Mouse (Mus musculus): ENCODE results near the gene Ears2.
A peak's percentile ranks its signal among the peaks of the same experiment; 100 is the strongest.
"Not testable (repeated sequence)": the region's sequence is repeated elsewhere in the genome, so short reads cannot be mapped to it uniquely, and the experiment has no call there.

Ears2 gene

DNA sequence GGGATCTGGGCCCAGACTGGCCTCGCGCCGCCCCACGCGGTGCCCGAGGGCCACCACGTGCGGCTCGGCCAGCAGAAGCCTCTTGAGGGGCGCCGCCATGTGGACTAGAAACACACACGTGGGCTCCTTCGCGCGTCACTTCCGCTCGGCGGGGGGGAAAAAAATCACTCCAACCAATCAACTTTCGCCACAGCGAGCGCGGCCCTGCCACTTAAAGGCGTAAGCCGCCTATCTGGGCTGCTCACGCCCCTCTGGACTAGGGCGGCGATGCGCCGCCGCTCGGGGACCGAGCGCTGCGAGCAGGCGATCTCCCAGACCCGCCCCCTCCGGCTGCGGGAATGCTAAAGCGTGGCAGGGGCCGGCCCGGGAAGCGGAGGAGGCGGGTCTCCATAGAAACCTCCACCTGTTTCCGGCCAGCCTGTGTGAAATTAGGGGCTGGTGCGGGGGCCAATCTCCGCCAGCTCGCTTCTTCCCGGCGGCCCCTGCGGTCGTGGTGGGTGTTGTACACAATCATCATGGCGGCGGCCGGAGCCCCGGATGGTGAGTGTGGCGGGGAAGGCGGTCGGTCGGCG lies at the start of gene Ears2, which contains the start of gene Ubfd1:
Ears2 (minus strand) TSS at position 319 of the 572 bp plus-strand sequence.
Ubfd1 (plus strand) TSS at position 231 of the 572 bp plus-strand sequence.
- DNase-seq: peak; percentile 98 to 100

DNA sequence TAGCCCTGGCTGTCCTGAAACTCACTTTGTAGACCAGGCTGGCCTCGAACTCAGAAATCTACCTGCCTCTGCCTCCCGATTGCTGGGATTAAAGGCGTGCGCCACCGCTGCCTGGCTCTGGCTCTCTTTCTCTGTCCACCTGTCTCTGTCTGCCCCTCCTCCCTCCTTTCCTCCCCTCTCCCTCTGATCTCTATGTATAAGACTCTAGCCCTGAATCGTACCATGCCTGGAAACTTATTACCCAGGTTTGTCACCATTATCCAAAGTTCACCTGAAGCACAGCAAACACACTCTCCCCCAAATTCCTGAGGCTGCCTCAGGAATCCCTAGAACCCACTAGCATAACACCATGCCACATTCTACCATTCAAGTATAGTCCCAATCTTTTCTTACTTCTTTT lies 41.1 kb upstream of the Ears2 start:
- no peak for DNase-seq

DNA sequence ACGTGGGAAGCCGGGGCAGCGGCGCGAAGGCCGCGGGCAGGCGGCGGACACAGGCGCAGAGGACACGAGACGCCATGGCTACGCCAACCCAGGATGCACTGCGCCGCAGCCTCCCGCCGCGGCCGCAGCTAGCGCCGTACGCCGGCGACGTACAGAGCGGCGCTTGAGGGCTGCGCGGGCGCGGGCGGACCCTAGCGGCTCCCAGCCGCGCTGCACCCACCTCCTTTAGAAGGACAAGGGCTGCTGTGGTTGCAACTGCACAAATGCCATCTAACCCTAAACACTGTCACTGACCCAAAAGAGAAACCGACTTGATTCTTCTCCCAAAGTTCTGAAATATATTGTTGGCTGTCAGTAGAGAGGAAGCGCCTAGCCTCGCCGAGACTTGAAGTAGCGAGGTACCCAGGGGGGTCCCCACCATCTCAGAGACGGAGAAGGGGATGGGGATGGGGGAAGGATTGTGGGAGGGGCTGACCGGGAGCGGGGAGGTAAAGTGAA lies 34.7 kb upstream of the Ears2 start, which contains the start of gene Ndufab1:
Ndufab1 (minus strand) TSS at position 140 of the 498 bp plus-strand sequence.
- DNase-seq: peak; percentile 95 to 96

DNA sequence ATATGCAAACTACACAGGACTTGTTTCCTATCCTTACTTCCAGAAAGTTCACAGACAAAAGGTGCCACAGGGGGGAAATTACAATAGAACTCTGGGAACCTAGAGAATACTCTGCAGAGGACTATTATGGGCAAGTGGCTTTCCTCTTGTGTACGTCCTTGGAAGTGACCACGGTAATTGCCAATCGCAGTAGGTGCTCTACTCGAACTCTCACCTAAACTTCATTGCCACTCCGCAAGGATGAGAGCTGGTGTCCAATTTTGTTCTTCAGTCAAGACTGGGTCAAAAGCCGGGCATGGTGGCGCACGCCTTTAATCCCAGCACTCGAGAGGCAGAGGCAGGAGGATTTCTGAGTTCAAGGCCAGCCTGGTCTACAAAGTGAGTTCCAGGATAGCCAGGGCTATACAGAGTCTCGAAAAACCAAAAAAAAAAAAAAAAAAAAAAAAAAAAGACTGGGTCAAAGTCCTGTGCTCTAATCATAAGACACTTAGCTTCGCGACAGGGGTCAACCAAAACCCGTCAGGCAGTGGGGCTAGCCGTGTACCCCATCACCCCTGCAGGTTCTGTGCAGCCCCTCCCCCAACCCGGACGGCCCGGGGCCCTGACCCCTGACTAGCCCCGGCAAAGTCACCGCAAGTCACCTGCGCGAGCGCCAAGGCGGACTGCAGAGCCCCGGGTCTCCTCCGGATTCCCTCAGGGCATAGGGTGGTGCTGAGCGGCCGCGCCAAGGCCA lies 34.1 kb upstream of the Ears2 start:
- DNase-seq: not testable (repeated sequence)

DNA sequence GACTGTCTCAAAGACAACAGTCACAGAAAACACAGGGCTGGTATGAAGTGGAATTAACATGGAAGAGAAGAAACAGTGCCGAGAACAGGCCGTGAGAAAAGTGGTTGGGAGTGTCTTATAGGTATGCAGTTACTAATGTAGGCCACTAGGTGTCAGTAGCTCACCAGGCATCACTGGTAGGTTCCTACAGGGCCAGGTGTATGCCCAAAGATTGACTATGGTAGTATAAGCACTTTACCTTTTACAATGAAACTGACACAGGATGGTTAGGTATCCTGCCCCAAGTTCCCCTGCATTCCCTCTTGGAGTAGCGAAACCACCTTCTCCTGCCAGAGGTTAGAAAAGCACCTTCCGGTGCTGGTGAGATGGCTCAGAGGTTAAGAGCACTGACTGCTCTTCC lies 32.2 kb upstream of the Ears2 start:
- peak; percentile 39 to 62 for DNase-seq

DNA sequence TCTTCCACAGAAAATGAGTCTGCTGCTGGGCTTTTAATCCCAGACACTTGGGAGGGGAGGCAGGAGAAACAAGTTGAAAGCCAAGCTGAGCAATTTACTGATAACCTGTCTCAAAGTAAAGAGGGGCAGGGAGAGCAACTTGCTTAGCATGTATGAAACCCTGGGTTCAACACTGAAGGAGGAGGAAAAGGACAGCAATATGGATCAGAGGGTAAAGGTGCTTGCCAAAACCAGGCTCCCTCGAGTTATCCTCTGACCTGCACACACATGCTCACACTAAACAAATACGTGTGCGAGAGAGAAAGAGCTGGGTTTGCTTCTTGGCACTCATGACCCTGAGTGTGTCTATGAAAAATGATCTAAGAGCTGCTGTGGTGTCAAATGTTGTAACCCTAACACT lies 30.9 kb upstream of the Ears2 start:
- no peak for DNase-seq

DNA sequence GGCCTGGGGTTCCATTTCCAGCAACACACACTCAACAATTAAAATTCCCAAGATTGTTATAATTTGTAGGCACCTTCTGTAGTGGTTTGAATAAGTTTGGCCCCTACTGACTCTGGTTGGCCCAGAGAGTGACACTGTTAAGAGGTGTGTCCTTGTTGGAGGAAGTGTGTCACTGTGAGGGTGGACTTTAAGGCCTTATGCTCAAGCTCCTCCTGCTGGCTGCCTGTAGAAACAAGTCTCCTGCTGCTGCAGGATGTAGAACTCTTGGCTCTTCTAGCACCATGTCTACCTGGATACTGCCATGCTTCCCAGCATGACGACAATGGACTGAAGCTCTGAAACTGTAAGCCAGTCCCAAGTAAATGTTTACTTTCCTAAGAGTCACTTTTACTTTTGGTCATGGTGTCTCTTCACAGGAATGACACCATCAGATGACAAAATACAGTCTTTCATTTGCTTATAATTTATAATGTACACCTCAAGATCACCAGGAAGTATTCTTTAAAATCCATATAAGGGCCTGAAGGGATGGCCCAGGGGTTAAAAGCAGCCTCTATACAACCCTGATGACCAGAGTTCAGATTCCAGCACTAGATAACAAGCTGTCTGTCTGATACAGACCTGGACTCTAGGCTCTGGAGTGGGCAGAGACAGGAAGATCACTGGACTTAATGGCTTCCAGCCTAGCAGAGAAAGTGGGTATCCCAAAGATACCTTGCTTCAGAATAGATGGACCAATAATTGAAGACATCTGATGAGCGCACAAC lies 27.7 kb upstream of the Ears2 start:
- no peak for DNase-seq

DNA sequence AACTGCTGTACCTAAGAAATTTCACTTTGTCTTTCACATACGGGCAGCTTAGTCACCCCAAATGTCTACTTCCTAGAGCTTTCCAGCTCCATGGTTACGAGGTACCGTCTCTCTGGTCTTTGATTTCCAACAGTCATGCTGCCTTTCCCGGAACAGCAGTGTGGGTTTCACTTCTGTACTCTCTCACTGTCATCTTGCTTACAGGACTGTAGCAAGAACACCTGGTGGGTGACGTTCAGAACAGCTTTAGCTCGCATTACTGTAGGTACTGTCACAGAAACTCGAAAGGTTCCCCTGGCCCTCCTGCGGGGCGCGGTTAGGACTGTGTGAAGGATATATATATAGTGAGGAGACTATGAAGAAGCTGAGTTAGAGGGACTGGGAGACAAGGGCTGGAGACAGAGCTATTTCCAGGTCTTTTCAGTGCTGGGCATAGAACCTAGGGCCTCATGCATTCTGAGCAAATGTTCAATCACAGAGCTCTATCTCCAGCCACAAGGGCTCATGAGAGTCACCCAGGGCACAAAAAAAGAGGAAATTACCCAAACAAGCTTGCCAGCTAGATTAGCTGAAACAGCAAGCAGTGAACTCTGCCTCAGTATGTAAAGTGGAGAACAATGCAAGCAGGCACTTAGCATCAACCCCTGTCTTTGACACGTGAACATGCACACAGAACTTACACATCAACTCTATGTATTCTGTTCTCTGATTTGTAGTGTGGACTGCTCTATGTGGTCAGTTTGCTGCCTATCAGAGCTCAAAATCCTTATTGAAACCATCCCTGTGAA lies 20.3 kb upstream of the Ears2 start:
- no peak for DNase-seq

DNA sequence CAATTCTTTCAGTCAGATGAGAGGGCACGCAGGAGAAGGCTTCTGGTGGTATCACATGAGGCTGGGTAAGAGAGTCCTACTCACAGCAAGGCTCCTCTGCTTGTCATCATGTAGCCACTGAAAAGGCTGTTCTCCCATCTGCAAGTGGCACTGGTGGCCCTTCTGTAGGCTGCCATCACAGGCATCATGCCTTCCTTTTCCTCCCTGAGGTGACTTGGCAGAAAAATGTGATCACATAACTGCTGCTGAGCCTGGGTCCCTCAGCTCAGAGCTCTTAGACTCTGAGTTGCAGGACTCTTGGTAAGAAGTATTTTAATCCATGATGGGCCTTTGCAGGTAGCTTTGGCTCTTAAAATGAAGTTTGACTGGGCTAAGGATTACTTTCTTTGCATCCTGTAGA lies 14.0 kb upstream of the Ears2 start:
- no peak for DNase-seq

DNA sequence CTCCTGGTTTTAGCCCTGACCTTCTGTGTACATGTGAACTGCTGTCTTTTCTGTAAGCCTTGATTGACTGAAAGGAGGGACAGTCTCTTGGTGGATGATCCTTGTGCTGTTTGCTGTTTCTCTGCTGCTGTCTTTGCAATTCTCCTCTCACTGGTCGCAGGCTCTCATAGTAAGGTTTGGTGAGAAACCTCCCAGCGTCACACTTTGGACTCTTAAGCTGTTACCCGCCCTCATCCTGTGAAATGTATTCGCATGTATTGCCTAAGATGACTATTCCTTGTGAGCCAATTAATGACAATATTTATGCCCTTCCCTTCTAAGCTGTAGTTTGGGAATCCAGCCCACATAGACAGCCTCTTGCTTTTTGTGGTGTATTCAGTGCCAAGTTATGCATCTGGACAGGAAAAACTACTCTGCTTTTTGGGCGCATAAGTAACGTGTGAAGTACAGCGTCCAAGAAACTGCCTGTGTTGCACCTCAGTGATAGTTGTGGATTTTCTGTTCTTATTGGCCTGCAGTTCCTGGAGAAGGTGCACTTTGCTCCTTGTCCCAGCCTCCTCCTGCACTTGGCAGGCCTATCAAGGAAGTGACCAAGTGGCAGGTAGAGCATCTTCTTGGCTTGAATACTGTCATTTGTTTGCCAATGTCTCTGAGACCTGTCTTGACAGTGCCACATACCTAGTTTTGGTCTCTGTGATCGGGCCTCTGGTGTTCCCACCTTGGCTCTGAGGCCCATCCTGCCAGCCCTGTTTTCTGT lies 12.9 kb upstream of the Ears2 start:
- no peak for DNase-seq

DNA sequence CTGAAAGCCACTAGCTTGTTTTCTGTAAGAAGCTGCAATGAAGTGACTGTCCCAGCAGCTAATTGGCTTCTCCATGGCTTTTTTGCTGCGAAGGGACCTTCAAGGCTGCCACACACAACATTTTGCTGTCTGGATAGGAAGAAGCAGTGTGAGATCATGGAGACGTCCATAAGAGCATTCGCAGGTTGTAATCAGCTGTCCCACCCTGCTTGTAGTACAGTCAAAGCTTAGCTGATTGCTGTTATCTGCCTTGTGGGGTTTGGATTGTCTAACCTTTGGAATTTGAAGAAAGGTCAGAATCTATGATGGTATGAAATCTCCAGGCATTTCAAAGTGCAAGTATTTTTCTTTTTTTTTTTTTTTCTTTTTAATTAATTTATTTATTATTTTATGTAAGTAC lies 7.3 kb upstream of the Ears2 start:
- DNase-seq: no peak

DNA sequence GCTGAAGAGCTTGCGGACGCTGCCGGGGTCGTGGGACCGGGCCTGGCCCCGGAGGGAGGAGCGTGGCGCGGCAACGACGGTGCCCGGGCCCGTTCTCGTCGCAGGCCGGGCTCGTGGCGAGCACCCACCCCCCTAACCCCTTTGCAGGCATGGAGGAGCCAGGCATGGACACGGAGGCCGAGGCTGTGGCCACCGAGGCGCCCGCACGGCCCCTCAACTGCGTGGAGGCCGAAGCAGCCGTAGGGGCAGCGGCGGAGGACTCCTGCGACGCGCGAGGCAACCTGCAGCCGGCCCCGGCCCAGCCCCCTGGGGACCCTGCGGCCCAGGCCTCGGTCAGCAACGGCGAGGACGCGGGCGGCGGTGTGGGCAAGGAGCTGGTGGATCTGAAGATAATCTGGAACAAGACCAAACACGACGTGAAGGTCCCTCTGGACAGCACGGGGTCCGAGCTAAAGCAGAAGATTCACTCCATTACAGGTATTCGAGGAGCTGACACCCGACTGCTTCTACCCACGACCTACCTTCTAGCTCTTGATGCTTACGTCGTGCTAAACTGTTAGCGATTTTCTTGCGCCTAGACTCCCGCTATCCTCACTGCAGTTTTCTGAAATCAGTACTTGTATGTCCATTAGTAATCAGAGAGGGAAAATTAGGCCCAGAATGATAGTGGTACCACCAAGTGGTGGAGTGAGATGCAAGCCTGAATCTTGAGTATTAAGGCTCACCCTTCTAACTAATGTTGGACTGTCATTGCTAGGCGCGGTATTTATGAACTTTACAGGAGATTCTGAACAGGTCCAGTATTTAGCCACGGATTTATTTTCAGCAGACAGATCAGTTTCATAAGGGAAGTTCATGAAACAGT lies 686 bp upstream of the Ears2 start:
- DNase-seq: no peak

DNA sequence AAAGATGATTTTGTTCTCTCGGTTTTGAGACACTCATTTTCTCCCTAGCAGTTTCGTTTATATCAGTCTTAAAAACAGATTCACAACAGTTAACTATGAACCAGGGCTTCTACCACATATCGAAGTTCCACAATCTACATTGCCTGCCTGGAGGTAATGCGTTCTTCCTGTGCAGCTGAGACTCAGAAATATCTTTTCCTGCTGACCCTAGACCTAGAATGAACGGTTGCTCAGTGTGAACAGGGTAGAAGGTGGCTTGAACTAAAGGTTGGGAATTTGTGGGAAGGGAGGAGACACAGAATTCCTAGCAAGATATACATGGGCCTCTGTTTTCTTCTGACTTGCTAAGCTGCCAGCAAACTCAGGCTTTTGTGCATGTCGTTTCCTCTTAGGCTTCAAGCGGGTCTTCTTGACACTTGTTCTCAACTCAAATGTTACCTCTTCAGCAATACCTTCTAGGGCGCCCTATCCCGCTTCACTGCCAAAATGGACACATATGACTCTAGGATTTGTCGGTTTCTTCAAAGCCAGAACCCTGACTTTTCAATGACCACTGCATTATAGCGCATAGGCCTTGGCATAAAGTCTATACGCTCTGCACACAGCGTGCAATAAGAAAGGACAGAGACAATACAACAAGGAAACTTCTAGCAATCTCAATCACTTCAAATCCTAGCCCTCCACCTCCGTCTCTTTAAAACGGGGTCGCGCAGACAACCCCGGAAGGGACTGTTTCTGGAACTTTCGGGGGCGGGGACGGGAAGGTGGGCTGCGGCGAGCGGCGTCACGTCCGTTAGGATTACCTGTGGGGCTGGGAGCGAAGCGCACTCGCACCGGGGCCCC lies 740 bp downstream of the Ears2 start:
- DNase-seq: no peak

DNA sequence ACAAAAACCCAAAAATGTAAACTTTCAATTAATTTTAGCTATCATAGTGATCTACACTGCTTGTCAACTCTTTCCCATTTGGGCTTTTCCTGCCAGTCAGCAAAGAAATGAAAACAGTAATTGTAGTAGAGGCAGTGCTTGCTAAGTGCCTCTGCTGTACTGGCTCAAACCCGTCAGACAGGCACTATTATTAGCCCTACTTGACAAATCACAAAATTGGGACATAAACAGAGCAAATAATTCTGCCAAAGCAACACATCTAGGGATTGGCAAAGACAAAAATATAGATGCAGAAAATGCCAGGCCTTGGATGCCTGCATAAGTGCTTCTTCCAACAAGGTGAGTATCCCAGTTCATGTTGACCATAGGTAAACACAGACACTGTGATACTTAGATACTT lies 1.4 kb downstream of the Ears2 start:
- DNase-seq: no peak

DNA sequence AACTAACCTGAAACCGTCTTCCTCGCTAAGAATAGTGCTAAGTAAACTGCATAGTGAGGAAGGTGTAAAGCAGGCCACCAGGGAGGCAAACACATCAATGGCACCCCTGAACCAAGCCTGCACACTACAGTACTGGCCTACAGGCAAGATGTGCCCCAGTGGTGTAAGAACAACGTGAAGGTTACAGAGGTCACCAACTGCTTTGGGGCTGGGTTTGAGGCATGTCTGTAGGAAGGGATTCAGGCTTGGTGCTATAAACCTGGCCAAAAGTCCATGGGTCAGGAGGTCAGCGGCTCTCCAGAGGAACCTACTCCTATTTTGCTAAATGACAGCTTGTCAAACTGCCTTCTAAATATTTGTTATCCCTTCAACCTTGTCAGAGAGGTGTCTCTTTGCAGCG lies 10.4 kb downstream of the Ears2 start:
- DNase-seq: no peak

DNA sequence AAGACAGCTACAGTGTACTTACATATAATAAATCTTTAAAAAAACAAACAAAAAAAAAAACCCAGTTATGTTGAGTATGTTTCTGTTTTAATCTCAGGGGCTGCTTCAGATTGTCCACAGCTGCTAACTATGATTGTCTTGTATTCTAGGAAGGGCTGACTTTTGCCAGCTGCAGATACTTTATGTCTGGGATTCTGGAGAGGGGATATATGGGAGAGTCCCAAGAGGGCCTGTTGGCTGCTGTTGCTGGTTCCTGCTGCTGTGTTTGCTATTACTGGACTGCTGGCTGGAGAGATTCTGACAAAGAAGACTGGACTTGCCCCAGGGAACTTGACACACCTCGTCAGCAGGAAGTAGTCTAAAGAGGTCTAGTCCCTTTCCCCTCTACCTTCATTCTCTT lies 16.2 kb downstream of the Ears2 start:
- DNase-seq: no peak

DNA sequence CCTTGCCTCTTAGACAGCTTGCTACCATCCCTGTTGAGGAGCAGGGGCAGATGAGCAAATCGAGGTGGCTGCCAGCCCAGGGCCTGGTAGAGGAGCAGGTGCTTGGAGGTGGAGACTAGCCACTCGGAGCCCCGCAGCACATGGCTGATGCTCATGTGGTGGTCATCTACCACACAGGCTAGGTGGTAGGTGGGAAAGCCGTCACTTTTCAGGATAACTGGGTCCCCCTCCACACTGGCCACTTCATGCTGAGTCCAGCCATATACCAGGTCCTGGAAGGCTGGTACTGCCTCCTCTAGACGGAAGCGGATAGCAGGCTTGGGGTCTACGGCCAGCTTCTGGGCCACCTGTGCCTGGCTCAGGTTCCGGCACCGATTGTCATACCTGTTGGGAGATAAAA lies 18.9 kb downstream of the Ears2 start:
- no peak for DNase-seq

DNA sequence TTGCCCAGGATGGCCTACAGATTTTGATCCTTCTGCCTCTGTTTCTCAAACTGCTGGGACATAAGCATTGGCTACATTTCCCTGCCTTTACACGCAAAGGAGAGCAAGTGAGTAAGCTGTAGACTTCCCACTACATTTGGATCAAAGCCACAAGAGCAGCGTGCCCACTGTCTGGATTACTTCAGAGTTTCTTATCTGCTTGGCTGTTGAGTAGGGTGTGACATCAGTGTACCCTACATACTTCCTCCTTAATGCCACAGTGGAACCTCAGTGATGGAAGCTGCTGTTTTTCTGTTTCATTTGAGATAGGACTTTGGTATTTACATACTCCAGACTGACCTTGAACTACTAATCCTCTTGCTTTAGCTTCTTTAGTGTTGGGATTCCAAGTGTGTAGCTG lies 20.2 kb downstream of the Ears2 start:
- no peak for DNase-seq

DNA sequence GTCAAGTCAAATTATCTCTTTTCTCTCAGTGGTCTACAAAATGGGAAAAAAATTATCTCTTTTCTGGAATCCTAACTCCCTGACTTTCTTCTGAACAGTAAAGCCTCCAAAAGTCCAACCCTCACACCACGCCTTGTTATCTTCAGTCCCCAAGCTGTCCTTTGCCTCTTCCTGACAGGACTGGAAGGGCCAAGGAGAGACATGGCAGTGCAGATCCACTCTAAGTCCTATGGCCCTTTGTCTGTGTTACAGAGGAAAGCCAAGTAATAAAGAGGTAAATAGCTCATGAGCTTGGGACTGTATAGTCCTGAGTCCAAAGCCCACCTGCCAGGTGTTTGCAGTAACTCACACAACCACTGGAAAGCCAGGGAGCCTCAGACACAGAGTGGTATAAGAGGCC lies 21.4 kb downstream of the Ears2 start:
- DNase-seq: no peak

DNA sequence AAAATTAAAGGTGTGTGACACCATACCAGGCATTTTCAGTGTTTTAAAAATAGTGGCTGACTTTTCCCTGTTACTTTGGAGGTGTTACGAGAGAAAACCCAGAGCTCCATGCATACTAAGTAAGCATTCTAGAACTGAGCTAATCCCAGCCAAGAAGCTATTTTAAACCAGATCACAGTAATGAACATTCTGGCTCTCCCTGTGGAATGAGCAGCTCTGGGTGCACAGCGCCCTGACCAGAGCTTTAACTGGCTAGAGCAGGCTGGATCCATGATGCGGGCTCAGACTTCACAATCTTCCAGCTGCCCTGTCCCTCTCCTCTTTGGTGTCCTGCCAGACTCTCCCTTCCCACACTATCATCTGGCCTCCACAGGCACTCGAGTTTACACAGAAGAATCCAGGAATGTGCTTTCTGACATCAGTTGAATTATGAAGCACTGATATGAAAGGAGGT lies 21.9 kb downstream of the Ears2 start:
- DNase-seq: no peak

All from cerebellum, postnatal 25 days (tissue).